Mouse (Mus musculus) naive thymus-derived CD4-positive, alpha-beta T cell, adult 5 months (primary cell): Measurements from ENCODE around the gene Adprh. TPM values are rescaled to one million over a fixed set of nuclear protein-coding genes. Genes with fewer than 3 reads are reported as not detected.

ENCODE experiments used
- polyA plus RNA-seq: library from polyadenylated mRNA; unstranded; fragments of 100-300 nt; shearing (Covaris generic); gene quantifications from one replicate; pipeline ENCODE4 v1.2.1, GENCODE M21; 2017

Gene Adprh
- polyA plus RNA-seq: 36.4 TPM

DNA sequence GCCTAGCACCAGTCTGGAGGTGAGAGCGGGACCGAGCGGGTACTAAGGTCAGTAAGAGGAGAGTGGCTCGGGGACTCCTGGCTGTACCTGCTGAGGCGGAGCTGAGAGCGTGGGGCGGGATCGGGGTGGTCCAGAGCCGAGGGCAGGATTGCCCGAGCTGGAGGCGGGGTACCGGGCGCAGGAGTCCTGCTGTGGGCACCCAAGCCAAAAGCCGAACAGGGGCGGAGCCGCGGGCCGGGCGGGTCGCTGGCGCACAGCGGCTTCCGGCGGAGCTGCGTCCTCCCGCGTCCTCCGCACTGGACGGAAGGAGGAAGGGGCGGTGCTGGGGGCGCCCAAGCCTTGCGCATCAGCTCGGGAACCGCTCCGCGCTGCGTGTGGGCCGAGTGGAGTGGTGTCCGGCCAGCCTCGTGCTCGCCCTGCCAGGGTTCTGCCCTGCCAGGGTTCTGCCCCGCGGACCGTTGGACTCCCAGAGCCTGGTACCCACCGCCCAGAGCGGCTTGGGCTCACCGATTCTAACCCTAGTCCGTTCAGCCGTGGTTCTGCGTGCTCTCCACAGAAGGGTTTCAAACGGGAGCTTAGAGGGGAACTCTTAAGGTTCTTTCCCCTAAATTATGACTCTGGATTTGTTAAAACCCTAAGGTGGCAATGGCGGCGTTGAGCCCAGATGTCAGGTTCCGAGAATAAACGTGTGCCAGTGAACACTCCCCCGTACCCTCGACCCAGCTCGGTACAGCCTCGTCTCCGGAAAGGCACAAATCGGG is at the start of gene Adprh:
Gene Adprh (minus strand): TSS at position 262 of the 761 bp plus-strand sequence.

DNA sequence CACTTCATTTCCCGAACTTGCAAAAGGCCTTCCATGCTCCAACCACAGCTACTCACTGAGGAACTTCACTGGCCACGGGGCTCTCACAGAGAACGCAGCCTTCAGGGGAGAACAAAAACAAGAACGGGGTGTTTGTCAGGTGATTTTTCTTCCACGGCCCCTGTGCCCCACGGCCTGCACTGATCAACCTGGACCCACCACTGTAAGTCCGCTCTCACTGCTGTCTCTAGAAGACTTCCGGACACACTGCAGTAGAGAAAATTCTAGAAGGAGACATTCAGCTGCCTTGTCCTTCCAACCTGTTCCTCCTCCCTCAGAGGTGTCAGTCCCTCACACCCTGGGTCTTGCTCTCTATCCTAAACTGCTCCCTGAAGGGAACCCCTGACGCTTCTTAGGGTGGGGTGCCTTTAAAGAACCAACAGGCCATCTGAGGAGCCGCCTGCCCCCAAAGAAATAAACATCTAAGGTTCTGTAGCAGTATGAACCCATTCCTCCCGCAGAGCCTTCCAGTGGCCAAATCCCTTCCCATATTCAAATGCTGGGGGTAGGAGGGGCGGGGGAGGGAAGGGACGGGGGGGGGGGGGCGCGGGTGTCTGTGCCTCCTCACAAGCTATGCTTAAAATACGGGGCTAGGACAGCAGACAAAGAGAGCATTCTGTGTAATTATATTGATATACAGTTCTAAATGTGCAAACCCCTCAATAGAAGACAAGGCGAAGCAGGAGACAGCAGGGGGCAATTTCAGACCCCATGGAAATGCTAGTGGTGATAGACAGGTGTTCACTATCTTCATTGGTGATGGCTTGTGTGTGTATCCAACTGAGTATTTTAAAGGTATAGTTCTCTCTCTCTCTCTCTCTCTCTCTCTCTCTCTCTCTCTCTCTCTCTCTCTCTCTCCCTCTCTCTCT is 3.3 kb upstream of the Adprh start, which contains the start of gene Cd80:
Gene Cd80 (plus strand): TSS at position 51 of the 908 bp plus-strand sequence.

GRCm38 (mm10) chr16:38432498-38433425 is 19.7 kb downstream of the Adprh start, which contains the start of gene Pla1a:
TSS of gene Pla1a (minus strand) at chr16:38433145.

Other genes with a start within 250 kb of the Adprh start
- gene Nr1i2, start 157.9 kb downstream of the Adprh start, polyA plus RNA-seq: not detected
- gene Maats1, start 110.6 kb downstream of the Adprh start, polyA plus RNA-seq: not detected
- 77.7 TPM for gene Cox17, start 105.7 kb downstream of the Adprh start, polyA plus RNA-seq
- not detected for gene Gm21987, start 105.7 kb downstream of the Adprh start, polyA plus RNA-seq
- not detected for gene Popdc2, start 90.5 kb downstream of the Adprh start, polyA plus RNA-seq
- not detected for gene Pla1a, start 19.6 kb downstream of the Adprh start, polyA plus RNA-seq
- 0.22 TPM for gene Cd80, start 2.9 kb upstream of the Adprh start, polyA plus RNA-seq
- 3.8 TPM for gene Timmdc1, start 70.0 kb upstream of the Adprh start, polyA plus RNA-seq
- gene Poglut1, start 97.6 kb upstream of the Adprh start, polyA plus RNA-seq: 27.2 TPM
- 49.6 TPM for gene Tmem39a, start 106.0 kb upstream of the Adprh start, polyA plus RNA-seq